Mouse (Mus musculus): ENCODE data around the gene Ubtfl1.

DNA sequence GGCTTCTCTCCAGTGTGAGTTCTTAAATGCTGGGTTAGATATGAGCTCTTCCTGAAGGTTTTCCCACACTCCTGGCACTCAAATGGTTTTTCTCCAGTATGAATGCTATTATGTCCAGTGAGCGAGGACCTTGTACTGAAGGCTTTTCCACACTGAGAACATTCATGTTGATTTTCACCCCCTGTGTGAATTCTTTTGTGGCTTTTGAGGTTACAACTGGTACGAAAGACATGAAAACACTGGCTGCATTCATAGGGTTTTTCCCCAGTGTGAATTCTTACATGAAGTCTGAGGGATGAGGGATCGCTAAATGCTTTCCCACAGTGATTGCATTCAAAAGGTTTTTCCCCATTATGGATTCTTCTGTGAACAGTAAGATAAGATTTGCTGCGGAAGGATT, 52.3 kb downstream of the Ubtfl1 start:
- TF ChIP-seq CTCF (IDR thresholded peaks at IDR 0.05; ENCODE audit: low read depth, low read length): no peak
- TF ChIP-seq POLR2A (IDR thresholded peaks at IDR 0.05; ENCODE audit: insufficient read depth, low read length): no peak
